Mouse (Mus musculus): Measurements from ENCODE around the gene Samd13.

The Samd13 gene

DNA sequence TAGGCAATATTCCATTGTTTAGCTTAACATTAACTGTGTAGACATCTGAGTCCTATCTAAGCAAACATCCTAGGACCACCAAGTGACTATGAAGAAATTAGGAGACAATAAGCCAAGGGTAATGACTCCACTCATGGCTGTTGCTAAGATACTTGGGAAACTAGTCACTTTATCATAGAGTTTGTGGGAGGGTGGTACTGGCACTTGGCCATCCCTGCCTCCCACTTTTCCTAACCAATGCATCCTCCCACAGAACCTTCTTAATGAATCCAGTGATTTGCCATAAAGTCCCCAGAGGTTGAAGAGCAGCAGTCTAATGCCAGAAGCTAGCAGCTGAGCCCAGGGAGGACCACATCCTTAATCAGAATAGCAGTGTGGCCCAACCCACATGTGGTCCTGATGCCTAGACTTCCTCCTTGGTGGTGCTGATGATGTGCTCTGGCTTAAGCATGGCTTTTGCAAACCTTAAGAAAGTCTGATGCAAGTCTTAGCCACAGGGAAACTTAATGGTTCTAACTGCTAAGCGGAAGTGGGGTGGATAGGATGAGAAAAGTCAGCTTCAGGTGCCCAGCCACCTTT, 27.2 kb downstream of the Samd13 start:
- Histone ChIP-seq H3K9me3 (ENCODE audit: low read length) (no peaks in the 10 kb centered on the region), H3K27me3 (ENCODE audit: insufficient read depth, low read length) (no peaks in the 10 kb centered on the region), H3K4me3 (replicated peaks; ENCODE audit: low read length) (no peak overlapping the region), H3K36me3 (ENCODE audit: insufficient read depth, low read length) (no peaks in the 10 kb centered on the region), H3K4me1 (replicated peaks; ENCODE audit: low read depth, low read length) (peaks cover 12% of the 10 kb centered on the region)
- TF ChIP-seq POU5F1 (IDR thresholded peaks at IDR 0.05; ENCODE audit: borderline replicate concordance, low read length) (no peak), CTCF (conservative IDR thresholded peaks at IDR 0.05; ENCODE audit: low read length) (no peak), NANOG (IDR thresholded peaks at IDR 0.05; ENCODE audit: borderline replicate concordance, low read length) (no peak)

DNA sequence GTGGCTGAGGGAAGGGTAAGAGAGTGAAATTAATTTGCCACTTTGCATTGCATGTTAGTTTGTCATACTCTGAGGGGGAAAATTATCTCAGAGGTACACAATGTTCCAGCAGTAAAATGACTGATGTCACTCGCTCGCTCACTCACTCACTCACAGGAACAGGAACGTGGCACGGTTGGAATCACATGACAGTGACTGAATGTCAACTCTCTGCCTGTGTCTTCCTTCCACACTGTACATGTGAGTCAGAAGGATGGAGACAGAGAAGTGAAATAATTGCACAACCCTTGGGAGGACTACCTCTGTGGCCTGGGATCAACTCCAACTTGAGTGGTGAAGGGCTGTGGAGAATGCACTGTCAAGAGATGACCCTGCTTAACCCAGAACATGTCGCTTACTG, 28.0 kb downstream of the Samd13 start:
- no peaks in the 10 kb centered on the region for H3K9me3 ChIP-seq (ENCODE audit: low read length)
- TF ChIP-seq CTCF (conservative IDR thresholded peaks at IDR 0.05; ENCODE audit: low read length) (no peak), POU5F1 (IDR thresholded peaks at IDR 0.05; ENCODE audit: borderline replicate concordance, low read length) (no peak), NANOG (IDR thresholded peaks at IDR 0.05; ENCODE audit: borderline replicate concordance, low read length) (no peak)
- H3K4me1 ChIP-seq (replicated peaks; ENCODE audit: low read depth, low read length): peaks cover 12% of the 10 kb centered on the region
- no peaks in the 10 kb centered on the region for H3K27me3 ChIP-seq (ENCODE audit: insufficient read depth, low read length)
- no peaks in the 10 kb centered on the region for H3K36me3 ChIP-seq (ENCODE audit: insufficient read depth, low read length)
- no peak overlapping the region for H3K4me3 ChIP-seq (replicated peaks; ENCODE audit: low read length)

DNA sequence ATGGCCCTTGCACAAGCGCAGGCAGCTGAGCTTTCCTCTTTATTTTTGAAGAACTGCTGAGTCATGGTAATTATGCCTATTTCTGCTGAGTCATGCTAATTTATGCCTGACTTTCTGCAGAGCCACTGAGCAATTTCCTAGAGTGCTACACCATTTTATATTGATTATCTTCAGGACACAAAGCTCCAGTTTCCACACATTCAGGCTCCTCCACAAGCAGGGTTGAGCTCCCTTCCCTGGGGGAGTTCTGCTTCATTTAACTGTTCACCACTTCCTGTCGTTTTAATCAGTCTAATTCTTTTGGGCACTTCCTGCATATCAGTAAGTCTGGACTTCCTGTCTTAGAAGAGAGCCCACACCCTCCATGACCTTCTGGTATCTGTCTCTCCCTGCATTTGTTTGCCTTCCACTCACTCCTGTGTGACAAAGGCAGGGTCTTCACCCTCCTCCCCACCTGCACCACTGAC, 30.2 kb downstream of the Samd13 start:
- Histone ChIP-seq H3K36me3 (ENCODE audit: insufficient read depth, low read length) (no peaks in the 10 kb centered on the region), H3K4me3 (replicated peaks; ENCODE audit: low read length) (no peak overlapping the region), H3K27me3 (ENCODE audit: insufficient read depth, low read length) (no peaks in the 10 kb centered on the region), H3K9me3 (ENCODE audit: low read length) (no peaks in the 10 kb centered on the region), H3K4me1 (replicated peaks; ENCODE audit: low read depth, low read length) (peaks cover 12% of the 10 kb centered on the region)
- no peak for TF ChIP-seq NANOG (IDR thresholded peaks at IDR 0.05; ENCODE audit: borderline replicate concordance, low read length)
- no peak for TF ChIP-seq CTCF (conservative IDR thresholded peaks at IDR 0.05; ENCODE audit: low read length)
- TF ChIP-seq POU5F1 (IDR thresholded peaks at IDR 0.05; ENCODE audit: borderline replicate concordance, low read length): no peak

GRCm38 (mm10) chr3:146653692-146654091, 31.7 kb downstream of the Samd13 start:
- peaks cover 12% of the 10 kb centered on the region for H3K4me1 ChIP-seq (replicated peaks; ENCODE audit: low read depth, low read length)
- H3K4me3 ChIP-seq (replicated peaks; ENCODE audit: low read length): no peak overlapping the region
- no peaks in the 10 kb centered on the region for H3K36me3 ChIP-seq (ENCODE audit: insufficient read depth, low read length)
- no peaks in the 10 kb centered on the region for H3K27me3 ChIP-seq (ENCODE audit: insufficient read depth, low read length)
- TF ChIP-seq CTCF (conservative IDR thresholded peaks at IDR 0.05; ENCODE audit: low read length) (no peak), POU5F1 (IDR thresholded peaks at IDR 0.05; ENCODE audit: borderline replicate concordance, low read length) (no peak), NANOG (IDR thresholded peaks at IDR 0.05; ENCODE audit: borderline replicate concordance, low read length) (no peak)
- no peaks in the 10 kb centered on the region for H3K9me3 ChIP-seq (ENCODE audit: low read length)

DNA sequence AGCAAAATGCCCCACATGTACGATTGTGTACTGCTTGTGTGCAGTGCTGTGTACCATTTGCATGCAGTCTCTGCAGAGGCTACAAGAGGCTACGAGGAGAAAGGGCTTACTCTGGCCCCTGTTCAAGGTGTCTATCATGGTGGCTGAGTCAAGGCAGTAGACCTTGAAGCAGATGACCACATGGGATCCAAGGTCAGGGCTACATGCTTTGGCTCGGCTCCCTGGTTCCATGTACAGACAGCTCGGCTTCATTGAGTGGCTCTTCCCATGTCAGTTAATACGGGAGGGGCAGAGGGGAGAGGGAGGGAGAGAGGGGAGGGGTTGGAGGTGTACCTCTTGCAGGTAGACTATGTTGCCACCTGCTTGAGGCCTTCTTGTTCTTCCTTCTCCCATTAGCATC, 33.0 kb downstream of the Samd13 start:
- no peak overlapping the region for H3K4me3 ChIP-seq (replicated peaks; ENCODE audit: low read length)
- peaks cover 12% of the 10 kb centered on the region for H3K4me1 ChIP-seq (replicated peaks; ENCODE audit: low read depth, low read length)
- H3K27me3 ChIP-seq (ENCODE audit: insufficient read depth, low read length): peaks cover 4% of the 10 kb centered on the region; the same call in 1 of the 2 replicates
- no peak for TF ChIP-seq NANOG (IDR thresholded peaks at IDR 0.05; ENCODE audit: borderline replicate concordance, low read length)
- no peak for TF ChIP-seq CTCF (conservative IDR thresholded peaks at IDR 0.05; ENCODE audit: low read length)
- TF ChIP-seq POU5F1 (IDR thresholded peaks at IDR 0.05; ENCODE audit: borderline replicate concordance, low read length): no peak
- H3K36me3 ChIP-seq (ENCODE audit: insufficient read depth, low read length): no peaks in the 10 kb centered on the region
- H3K9me3 ChIP-seq (ENCODE audit: low read length): no peaks in the 10 kb centered on the region

DNA sequence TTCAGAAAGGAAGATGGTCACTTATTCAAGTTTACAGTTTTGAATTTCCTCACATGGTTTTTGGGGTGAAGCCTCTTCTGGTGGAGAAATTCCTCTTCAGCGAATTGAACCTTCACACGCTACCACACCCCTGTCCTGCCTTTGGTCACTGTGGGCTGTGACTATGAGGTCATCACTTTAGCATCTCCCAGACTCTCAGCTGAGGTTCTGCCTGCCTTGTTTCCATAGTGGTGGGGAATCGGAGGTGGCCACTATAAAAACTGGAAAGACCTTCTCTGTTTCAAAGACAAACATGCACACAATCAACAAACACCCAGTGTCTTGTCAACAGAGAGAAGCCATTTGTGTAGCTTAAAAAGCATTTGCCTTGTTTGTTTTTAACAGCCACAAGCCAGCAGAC, 34.2 kb downstream of the Samd13 start, which contains the start of gene 4930503B20Rik:
Gene 4930503B20Rik (minus strand): TSS at position 101 of the 400 bp plus-strand sequence.
- H3K9me3 ChIP-seq (ENCODE audit: low read length): no peaks in the 10 kb centered on the region
- peaks cover 4% of the 10 kb centered on the region; the same call in 1 of the 2 replicates for H3K27me3 ChIP-seq (ENCODE audit: insufficient read depth, low read length)
- H3K4me3 ChIP-seq (replicated peaks; ENCODE audit: low read length): no peak within 1 kb of the TSS
- TF ChIP-seq CTCF (conservative IDR thresholded peaks at IDR 0.05; ENCODE audit: low read length) (no peak), POU5F1 (IDR thresholded peaks at IDR 0.05; ENCODE audit: borderline replicate concordance, low read length) (no peak), NANOG (IDR thresholded peaks at IDR 0.05; ENCODE audit: borderline replicate concordance, low read length) (no peak)
- no peaks in the 10 kb centered on the region for H3K36me3 ChIP-seq (ENCODE audit: insufficient read depth, low read length)
- H3K4me1 ChIP-seq (replicated peaks; ENCODE audit: low read depth, low read length): peaks cover 12% of the 10 kb centered on the region

- Histone ChIP-seq H3K36me3 (ENCODE audit: insufficient read depth, low read length) (no peaks in the 10 kb centered on the region), H3K4me1 (replicated peaks; ENCODE audit: low read depth, low read length) (peaks cover 12% of the 10 kb centered on the region), H3K9me3 (ENCODE audit: low read length) (no peaks in the 10 kb centered on the region), H3K27me3 (ENCODE audit: insufficient read depth, low read length) (peaks cover 4% of the 10 kb centered on the region; the same call in 1 of the 2 replicates), H3K4me3 (replicated peaks; ENCODE audit: low read length) (no peak overlapping the region)
- TF ChIP-seq POU5F1 (IDR thresholded peaks at IDR 0.05; ENCODE audit: borderline replicate concordance, low read length) (no peak), NANOG (IDR thresholded peaks at IDR 0.05; ENCODE audit: borderline replicate concordance, low read length) (peak; percentile 96)
Observed at GRCm38 (mm10) chr3:146650716-146651115, 34.7 kb downstream of the Samd13 start.

DNA sequence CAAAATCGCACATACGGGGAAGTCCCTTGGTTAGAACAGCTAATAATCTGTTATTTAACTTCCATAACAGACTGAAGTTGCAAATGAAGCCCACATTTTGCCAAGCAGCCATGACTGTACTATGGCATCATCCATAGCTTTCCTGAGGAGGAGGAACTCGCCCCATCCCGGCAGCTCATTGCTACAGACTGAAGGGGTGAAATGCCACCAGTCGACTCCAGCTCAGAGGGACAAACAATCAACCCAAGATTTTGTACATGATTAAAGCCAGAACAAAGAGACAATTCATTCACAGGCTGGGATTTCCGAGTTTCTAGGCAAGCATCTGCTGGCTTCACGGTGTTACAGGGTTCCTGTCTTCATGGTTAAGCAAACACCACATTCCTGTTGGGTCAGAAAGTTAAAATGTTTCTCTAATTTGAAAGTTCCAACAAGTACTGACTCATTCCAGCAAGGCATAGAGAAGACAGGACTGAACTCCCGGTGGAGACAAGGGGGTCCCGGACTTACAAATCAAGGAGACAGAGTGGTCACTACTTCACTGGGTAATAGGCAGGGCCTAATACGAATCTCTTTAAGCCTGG, 36.0 kb downstream of the Samd13 start:
- Histone ChIP-seq H3K36me3 (ENCODE audit: insufficient read depth, low read length) (no peaks in the 10 kb centered on the region), H3K4me3 (replicated peaks; ENCODE audit: low read length) (no peak overlapping the region), H3K27me3 (ENCODE audit: insufficient read depth, low read length) (peaks cover 4% of the 10 kb centered on the region; the same call in 1 of the 2 replicates), H3K9me3 (ENCODE audit: low read length) (no peaks in the 10 kb centered on the region), H3K4me1 (replicated peaks; ENCODE audit: low read depth, low read length) (peaks cover 4% of the 10 kb centered on the region; the same call in 1 of the 2 replicates)
- TF ChIP-seq CTCF (conservative IDR thresholded peaks at IDR 0.05; ENCODE audit: low read length) (no peak), POU5F1 (IDR thresholded peaks at IDR 0.05; ENCODE audit: borderline replicate concordance, low read length) (no peak), NANOG (IDR thresholded peaks at IDR 0.05; ENCODE audit: borderline replicate concordance, low read length) (no peak)

Data from E14TG2a.4 (cell line).